Mouse (Mus musculus): ENCODE measurements around the gene Ptpn12.
"Not testable (repeated sequence)": the region's sequence is repeated elsewhere in the genome, so short reads cannot be mapped to it uniquely, and the experiment has no call there.

Gene Ptpn12

GRCm38 (mm10) chr5:20951666-20952281 lies 103.9 kb downstream of the Ptpn12 start:
- peak; percentile 99 for DNase-seq (ENCODE audit: low read depth, low spot score)

- peak; percentile 70 for DNase-seq (ENCODE audit: low read depth, low spot score)
Observed at GRCm38 (mm10) chr5:20950855-20951650, 104.7 kb downstream of the Ptpn12 start.

GRCm38 (mm10) chr5:20950516-20950854 lies 105.2 kb downstream of the Ptpn12 start:
- no peak for DNase-seq (ENCODE audit: low read depth, low spot score)

GRCm38 (mm10) chr5:20950093-20950492 lies 105.6 kb downstream of the Ptpn12 start:
- DNase-seq (ENCODE audit: low read depth, low spot score): no peak

GRCm38 (mm10) chr5:20946906-20947305 lies 108.8 kb downstream of the Ptpn12 start:
- DNase-seq (ENCODE audit: low read depth, low spot score): no peak

GRCm38 (mm10) chr5:20944961-20945748 lies 110.6 kb downstream of the Ptpn12 start:
- DNase-seq (ENCODE audit: low read depth, low spot score): peak; percentile 43

- DNase-seq (ENCODE audit: low read depth, low spot score): not testable (repeated sequence)
Observed at GRCm38 (mm10) chr5:20943791-20944190, 111.9 kb downstream of the Ptpn12 start.

- no peak for DNase-seq (ENCODE audit: low read depth, low spot score)
Observed at GRCm38 (mm10) chr5:20942523-20942922, 113.2 kb downstream of the Ptpn12 start.

GRCm38 (mm10) chr5:20941205-20941604 lies 114.5 kb downstream of the Ptpn12 start:
- DNase-seq (ENCODE audit: low read depth, low spot score): no peak

- DNase-seq (ENCODE audit: low read depth, low spot score): no peak
Observed at GRCm38 (mm10) chr5:20940696-20941095, 115.0 kb downstream of the Ptpn12 start.

- DNase-seq (ENCODE audit: low read depth, low spot score): no peak
Observed at GRCm38 (mm10) chr5:20940040-20940571, 115.6 kb downstream of the Ptpn12 start.

GRCm38 (mm10) chr5:20938523-20938922 lies 117.2 kb downstream of the Ptpn12 start:
- DNase-seq (ENCODE audit: low read depth, low spot score): peak; percentile 35
